Mouse (Mus musculus) cerebellum, adult 18-20 months (tissue): ENCODE results near the gene Olfr1287.

Experiments used
- DNase-seq, 2 experiments: peaks; one replicate each; pipeline ENCODE4 v3.0.0; 2021

Olfr1287 gene

GRCm38 (mm10) chr2:111448842-111449241, at the start of gene Olfr1287:
TSS of gene Olfr1287 (plus strand) at chr2:111449142.
- no peak for DNase-seq

DNA sequence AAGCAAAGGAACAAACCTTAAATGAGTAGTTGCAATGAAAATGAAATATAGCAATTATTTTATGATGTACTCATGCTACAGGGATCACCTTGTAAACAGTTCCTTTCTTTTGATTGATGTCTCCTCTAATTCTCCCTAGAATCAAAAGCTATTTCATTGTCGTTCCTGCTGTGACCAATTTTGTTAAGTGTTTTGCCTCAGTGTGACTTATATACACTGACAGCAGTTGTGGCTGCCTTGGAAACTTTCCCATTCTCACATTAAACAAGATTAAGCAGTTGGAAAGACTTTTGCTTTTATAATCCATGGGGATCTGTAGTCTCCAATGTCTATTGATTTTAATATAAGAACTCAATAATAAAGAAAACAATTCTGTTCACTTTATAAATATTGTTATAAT, 26.0 kb upstream of the Olfr1287 start, which contains the start of gene Olfr1286:
Olfr1286 (minus strand) TSS at position 185 of the 400 bp plus-strand sequence.
- DNase-seq = no peak

- no peak for DNase-seq
Observed at GRCm38 (mm10) chr2:111473801-111474200, 24.9 kb downstream of the Olfr1287 start, which contains the start of gene Olfr1288. TSS of gene Olfr1288 (plus strand) at chr2:111474101.

DNA sequence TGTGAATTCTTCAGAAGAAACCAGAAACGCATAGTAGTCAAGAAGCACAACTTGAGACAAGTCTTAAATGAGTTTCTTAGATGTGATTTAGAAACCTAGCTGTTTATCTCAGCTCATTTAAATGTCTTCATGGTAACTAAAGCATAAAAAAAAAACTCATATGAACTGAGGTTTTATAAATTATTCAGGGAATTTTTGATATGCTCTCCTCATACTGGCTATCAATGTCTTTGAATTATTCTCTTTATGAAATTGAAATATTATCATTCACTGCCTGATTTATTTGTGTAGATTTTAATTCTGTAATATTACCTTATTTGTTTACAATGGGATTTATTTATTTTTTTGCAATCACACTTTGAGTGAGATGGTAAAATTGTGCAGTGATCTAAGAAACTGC, 31.6 kb downstream of the Olfr1287 start, which contains the start of gene Olfr1289:
Olfr1289 (plus strand) TSS at position 301 of the 400 bp plus-strand sequence.
- DNase-seq = no peak

DNA sequence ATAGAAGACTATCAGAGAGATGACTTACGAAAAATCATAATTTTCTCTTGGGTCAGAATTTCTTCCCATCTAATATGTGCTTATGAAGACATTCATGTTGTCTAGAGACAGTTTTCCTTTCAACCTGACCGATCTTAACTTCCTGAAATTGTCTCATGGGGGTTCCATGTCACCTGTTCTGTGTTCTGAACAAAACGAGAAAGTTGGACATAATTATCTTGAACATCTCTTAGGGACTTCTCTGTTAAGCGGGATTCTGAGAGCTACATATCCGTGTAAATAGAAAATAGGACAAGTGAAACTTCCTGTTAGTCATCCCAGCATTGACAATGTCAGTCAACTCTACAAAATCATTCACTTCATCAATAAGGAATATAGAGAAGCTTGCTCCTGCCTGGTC, 44.8 kb downstream of the Olfr1287 start, which contains the start of gene Olfr1290:
Olfr1290 (minus strand) TSS at position 101 of the 400 bp plus-strand sequence.
- no peak for DNase-seq

GRCm38 (mm10) chr2:111496880-111497279, 47.9 kb downstream of the Olfr1287 start, which contains the start of gene Olfr1291-ps1:
TSS of gene Olfr1291-ps1 (plus strand) at chr2:111497180.
- DNase-seq = no peak
